Mouse (Mus musculus) thymus, adult 2 months (tissue): ENCODE measurements around the gene Myd88. TPM values are rescaled to one million over a fixed set of nuclear protein-coding genes. Genes with fewer than 3 reads are reported as not detected.

Source experiments
- DNase-seq: peaks from one replicate; pipeline ENCODE4 v3.0.0; 2021
- H3K27ac ChIP-seq: fragments of 200-500 bp; 2 replicates; pipeline ENCODE4 v1.5.1; 2012; ENCODE audit warnings: low read length, control low read depth; ENCODE audit not compliant: control insufficient read depth, insufficient read depth
- H3K27me3 ChIP-seq: fragments of 200-500 bp; 2 replicates; pipeline ENCODE4 v1.6.1; 2012; ENCODE audit warnings: mild to moderate bottlenecking, low read length, moderate library complexity, mixed read lengths; ENCODE audit not compliant: control insufficient read depth, insufficient read depth
- H3K36me3 ChIP-seq: fragments of 200-500 bp; 2 replicates; pipeline ENCODE4 v1.6.1; 2012; ENCODE audit warnings: mild to moderate bottlenecking, low read length, moderate library complexity; ENCODE audit not compliant: control insufficient read depth, insufficient read depth
- H3K4me1 ChIP-seq: fragments of 200-500 bp; replicated peaks from 2 replicates; pipeline ENCODE4 v1.6.1; 2012; ENCODE audit warnings: low read length; ENCODE audit not compliant: control insufficient read depth, insufficient read depth
- H3K4me3 ChIP-seq: fragments of 200-500 bp; 2 replicates; pipeline ENCODE4 v1.5.1; 2012; ENCODE audit warnings: mild to moderate bottlenecking, low read length, control low read depth, moderate library complexity; ENCODE audit not compliant: control insufficient read depth, insufficient read depth
- CTCF ChIP-seq: fragments of 200-500 bp; IDR thresholded peaks from 2 replicates; pipeline ENCODE4 v1.5.1; 2012; ENCODE audit warnings: mild to moderate bottlenecking, control low read depth, low read length, moderate library complexity, borderline replicate concordance; ENCODE audit not compliant: control insufficient read depth, poor library complexity, insufficient read depth; ENCODE audit errors: extremely low read depth
- POLR2A ChIP-seq: fragments of 200-500 bp; IDR thresholded peaks from 2 replicates; pipeline ENCODE4 v1.6.1; 2012; ENCODE audit warnings: mild to moderate bottlenecking, low read length, control low read depth, moderate library complexity; ENCODE audit not compliant: control insufficient read depth, poor library complexity, insufficient read depth; ENCODE audit errors: extremely low read depth
- WGBS: fragments of 180-500 bp; shearing (Covaris S2); methylation state at CpG from one replicate; pipeline ENCODE4 v1.1.7; 2018; 5-methylcytosine and 5-hydroxymethylcytosine counted together
- polyA plus RNA-seq: library from polyadenylated mRNA; depleted of rRNA; stranded (reverse); fragments of >200 nt; gene quantifications from 2 replicates; pipeline ENCODE4 v1.2.3, GENCODE M21; 2012

Gene Myd88
- polyA plus RNA-seq, 1 experiment, result 30.8 TPM

GRCm38 (mm10) chr9:119323260-119323645 lies 18.0 kb downstream of the Myd88 start:
- no peak for TF ChIP-seq POLR2A
- TF ChIP-seq CTCF, result no peak
- Histone ChIP-seq H3K27ac (peak overlapping the region; percentile 83), H3K4me3 (peak overlapping the region; percentile 52), H3K27me3 (no peaks in the 10 kb centered on the region), H3K36me3 (no peaks in the 10 kb centered on the region), H3K4me1 (peaks cover 9% of the 10 kb centered on the region)
- DNase-seq, result no peak
- WGBS, result 7% methylated on average over 9 of the region's 9 CpGs

- Histone ChIP-seq H3K36me3 (no peaks in the 10 kb centered on the region), H3K4me1 (peaks cover 9% of the 10 kb centered on the region), H3K4me3 (peak within 1 kb of the TSS; percentile 52), H3K27me3 (no peaks in the 10 kb centered on the region), H3K27ac (peak within 1 kb of the TSS; percentile 83)
- TF ChIP-seq POLR2A (peak; percentile 53), CTCF (0 out of 2 replicates have a peak, but pooled peaks have one; percentile 42)
- WGBS, result under 1% methylated on average over 76 of the region's 76 CpGs
- DNase-seq, result peak; percentile 98
Observed at GRCm38 (mm10) chr9:119322289-119323259, 18.6 kb downstream of the Myd88 start, which contains the start of gene Oxsr1. TSS of gene Oxsr1 (minus strand) at chr9:119322427.

GRCm38 (mm10) chr9:119321392-119322229 lies 19.6 kb downstream of the Myd88 start:
- TF ChIP-seq POLR2A (no peak), CTCF (no peak)
- no peaks in the 10 kb centered on the region for H3K36me3 ChIP-seq
- no peak overlapping the region for H3K27ac ChIP-seq
- peaks cover 9% of the 10 kb centered on the region for H3K4me1 ChIP-seq
- WGBS, result under 1% methylated on average over 59 of the region's 59 CpGs
- DNase-seq, result no peak
- no peaks in the 10 kb centered on the region for H3K27me3 ChIP-seq
- H3K4me3 ChIP-seq, result peak overlapping the region; percentile 52

GRCm38 (mm10) chr9:119320946-119321345 lies 20.3 kb downstream of the Myd88 start:
- no peak for TF ChIP-seq CTCF
- TF ChIP-seq POLR2A, result no peak
- Histone ChIP-seq H3K36me3 (no peaks in the 10 kb centered on the region), H3K27ac (no peak overlapping the region), H3K27me3 (no peaks in the 10 kb centered on the region), H3K4me3 (no peak overlapping the region), H3K4me1 (peaks cover 9% of the 10 kb centered on the region)
- 49% methylated on average over 7 of the region's 7 CpGs for WGBS
- DNase-seq, result no peak

GRCm38 (mm10) chr9:119320446-119320845 lies 20.8 kb downstream of the Myd88 start:
- H3K4me3 ChIP-seq, result no peak overlapping the region
- H3K27me3 ChIP-seq, result no peaks in the 10 kb centered on the region
- no peak overlapping the region for H3K27ac ChIP-seq
- no peaks in the 10 kb centered on the region for H3K36me3 ChIP-seq
- H3K4me1 ChIP-seq, result peaks cover 9% of the 10 kb centered on the region
- no peak for TF ChIP-seq CTCF
- no peak for TF ChIP-seq POLR2A
- no peak for DNase-seq
- 93% methylated on average over 7 of the region's 7 CpGs for WGBS

DNA sequence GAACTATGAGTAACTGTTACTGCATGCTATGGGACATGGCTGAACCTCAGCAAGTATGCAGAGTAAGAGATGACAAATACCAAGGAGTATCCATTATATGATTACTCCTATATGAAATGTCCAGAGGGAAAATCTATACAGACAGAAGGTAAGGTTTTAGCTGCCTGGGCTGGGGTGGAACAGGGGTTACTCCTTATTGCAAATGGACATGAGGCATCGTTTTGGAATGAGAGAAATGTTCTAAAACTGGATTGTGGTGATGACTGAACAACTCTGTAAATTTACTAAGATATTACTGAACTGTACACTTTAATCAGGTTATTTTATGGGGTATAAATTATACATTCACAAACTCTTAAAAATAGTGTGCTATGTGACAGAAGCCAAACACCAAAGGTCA lies 22.3 kb downstream of the Myd88 start:
- H3K27me3 ChIP-seq, result no peaks in the 10 kb centered on the region
- H3K4me1 ChIP-seq, result peaks cover 9% of the 10 kb centered on the region
- TF ChIP-seq POLR2A, result no peak
- no peak for TF ChIP-seq CTCF
- H3K4me3 ChIP-seq, result no peak overlapping the region
- no peak for DNase-seq
- no peaks in the 10 kb centered on the region for H3K36me3 ChIP-seq
- H3K27ac ChIP-seq, result no peak overlapping the region
- 91% methylated on average over 1 of the region's 1 CpGs for WGBS
